9 mouse cellular contexts compared by ENCODE assay signal in genomic region chr9:72169231-72169630, GRCm38 (mm10). TPM values are rescaled to one million over a fixed set of nuclear protein-coding genes. Genes with fewer than 3 reads are reported as not detected.
DNase-seq lines count a peak whose midpoint lies in the region; ATAC-seq and TF ChIP-seq lines count a peak whose summit lies in the region.
"Had no signal": no experiment of that assay in that cellular context is flagged by ENCODE, and none has a peak within 500 bp of the region (broad histone marks: within the 10 kb centered on the region; RNA-seq: fewer than 3 reads in every experiment).

No protein-coding gene starts in this region.

- no peak for TF ChIP-seq EP300 in ES-Bruce4 (IDR thresholded peaks at IDR 0.05; ENCODE audit: insufficient read depth, low read depth, low read length)

- no peaks in the 10 kb centered on the region for H3K36me3 ChIP-seq in heart, embryonic 11.5 days (ENCODE audit: control insufficient read depth, insufficient read depth, low read length)
- no peaks in the 10 kb centered on the region for H3K36me3 ChIP-seq in ES-Bruce4 (ENCODE audit: control insufficient read depth, insufficient read depth, low read length, poor library complexity, severe bottlenecking)
- H3K36me3 ChIP-seq in forebrain, embryonic 15.5 days = no peaks in the 10 kb centered on the region
- no peaks in the 10 kb centered on the region for H3K36me3 ChIP-seq in liver, embryonic 16.5 days (ENCODE audit: control insufficient read depth, insufficient read depth)

- H3K4me1 ChIP-seq in heart, embryonic 11.5 days (ENCODE audit: control insufficient read depth, insufficient read depth, low read length) = peaks cover 6% of the 10 kb centered on the region
- H3K4me1 ChIP-seq in ES-Bruce4 (ENCODE audit: control insufficient read depth, insufficient read depth, low read length) = peaks cover 2% of the 10 kb centered on the region
- peaks cover 11% of the 10 kb centered on the region for H3K4me1 ChIP-seq in forebrain, embryonic 15.5 days
- peaks cover 8% of the 10 kb centered on the region; the same call in 1 of the 2 replicates for H3K4me1 ChIP-seq in liver, embryonic 16.5 days (ENCODE audit: control insufficient read depth, low read depth, low read length)

- H3K9me3 ChIP-seq in heart, embryonic 11.5 days (replicated peaks; ENCODE audit: control insufficient read depth, low read length) = no peaks in the 10 kb centered on the region
- no peaks in the 10 kb centered on the region for H3K9me3 ChIP-seq in ES-Bruce4 (replicated peaks; ENCODE audit: control insufficient read depth, insufficient read depth, low read length, poor library complexity, severe bottlenecking)
- no peaks in the 10 kb centered on the region for H3K9me3 ChIP-seq in forebrain, embryonic 15.5 days
- H3K9me3 ChIP-seq in liver, embryonic 16.5 days (replicated peaks; ENCODE audit: control insufficient read depth, low read length) = no peaks in the 10 kb centered on the region

- WGBS in heart, embryonic 11.5 days (ENCODE audit: insufficient replicate concordance) = 36% methylated on average over 5 of the region's 5 CpGs
- WGBS in forebrain, embryonic 15.5 days = 71% methylated on average over 5 of the region's 5 CpGs
- WGBS in liver, embryonic 16.5 days (ENCODE audit: insufficient replicate concordance) = 73% methylated on average over 5 of the region's 5 CpGs

- no peak for ATAC-seq in heart, embryonic 11.5 days (replicated peaks; ENCODE audit: insufficient number of reproducible peaks, low FRiP score, low TSS enrichment)
- no peak for ATAC-seq in forebrain, embryonic 15.5 days (replicated peaks)
- ATAC-seq in liver, embryonic 16.5 days (ENCODE audit: low read depth) = no peak

- intact Hi-C loops in gastrocnemius, postnatal 14 days (cut with DNase I; ENCODE audit: low total_unique reads) = no loop called here
- intact Hi-C loops in left cerebral cortex, postnatal 10 days (cut with DNase I) = no loop called here

- no peak for TF ChIP-seq CTCF in ES-Bruce4 (IDR thresholded peaks at IDR 0.05; ENCODE audit: low read depth, low read length)

- peak overlapping the region; percentile 70 for H3K9ac ChIP-seq in heart, embryonic 11.5 days (ENCODE audit: low read depth, low read length)
- H3K9ac ChIP-seq in ES-Bruce4 (ENCODE audit: low read depth, poor library complexity, severe bottlenecking) = peak overlapping the region; percentile 71
- no peak overlapping the region for H3K9ac ChIP-seq in forebrain, embryonic 15.5 days (replicated peaks)
- no peak overlapping the region for H3K9ac ChIP-seq in liver, embryonic 16.5 days (ENCODE audit: low read depth, low read length)

- no peak for TF ChIP-seq POLR2A in ES-Bruce4 (IDR thresholded peaks at IDR 0.05; ENCODE audit: insufficient read depth, low read length)

- H3K4me3 ChIP-seq in heart, embryonic 11.5 days (ENCODE audit: low read depth, low read length) = peak overlapping the region; percentile 37
- H3K4me3 ChIP-seq in ES-Bruce4 (ENCODE audit: low read depth, low read length) = no peak overlapping the region
- H3K4me3 ChIP-seq in forebrain, embryonic 15.5 days = no peak overlapping the region
- H3K4me3 ChIP-seq in liver, embryonic 16.5 days (ENCODE audit: low read depth, low read length) = no peak overlapping the region

- no peak for DNase-seq in heart, adult 9 months (ENCODE audit: low spot score in 2 of 2)
- no peak for DNase-seq in adrenal gland, postnatal 4 days (ENCODE audit: low spot score in 2 of 2)
- DNase-seq in gastrocnemius, postnatal 14 days = no peak
- no peak for DNase-seq in left cerebral cortex, postnatal 10 days (ENCODE audit: extremely low spot score in 1 of 2, low spot score in 2 of 2)
- DNase-seq: right cerebral cortex, postnatal 14 days had no signal

- peak overlapping the region; percentile 60 for H3K4me2 ChIP-seq in heart, embryonic 11.5 days
- peak overlapping the region; percentile 40; the same call in 1 of the 2 replicates for H3K4me2 ChIP-seq in forebrain, embryonic 15.5 days (replicated peaks)
- peak overlapping the region; percentile 63 for H3K4me2 ChIP-seq in liver, embryonic 16.5 days (ENCODE audit: low read depth, low read length)

- 0 out of 2 replicates have a peak overlapping the region, but pooled peaks have one; percentile 10 for H3K27ac ChIP-seq in heart, embryonic 11.5 days (ENCODE audit: low read depth, low read length)
- peak overlapping the region; percentile 53 for H3K27ac ChIP-seq in ES-Bruce4 (ENCODE audit: insufficient read depth, low read length)
- no peak overlapping the region for H3K27ac ChIP-seq in forebrain, embryonic 15.5 days (replicated peaks)
- H3K27ac ChIP-seq in liver, embryonic 16.5 days (ENCODE audit: low read length) = no peak overlapping the region

- H3K27me3 ChIP-seq in heart, embryonic 11.5 days (ENCODE audit: control insufficient read depth, insufficient read depth, low read length) = no peaks in the 10 kb centered on the region
- H3K27me3 ChIP-seq in ES-Bruce4 (ENCODE audit: control insufficient read depth, insufficient read depth, low read length, poor library complexity, severe bottlenecking) = no peaks in the 10 kb centered on the region
- no peaks in the 10 kb centered on the region for H3K27me3 ChIP-seq in forebrain, embryonic 15.5 days
- H3K27me3 ChIP-seq in liver, embryonic 16.5 days (ENCODE audit: control insufficient read depth, insufficient read depth, low read depth, low read length) = no peaks in the 10 kb centered on the region

RNA-seq across cellular contexts. Expression of gene Tcf12, which starts 57.6 kb away (rescaled TPM):
- polyA plus RNA-seq in heart, embryonic 11.5 days (2014; fragmentation: Nextera tagmentation; extraction: Ambion mirVana) = 47.3 and 51.8 TPM in 2 replicates
- 52.6 and 59.3 TPM in 2 replicates for polyA plus RNA-seq in ES-Bruce4 (2011; ENCODE audit: insufficient read depth, insufficient read length, low read depth, missing spikeins)
- 59.4 and 62.7 TPM in 2 replicates for polyA plus RNA-seq in forebrain, embryonic 15.5 days (2015; fragmentation: Nextera tagmentation; extraction: Ambion mirVana)
- 8.2 and 8.6 TPM in 2 replicates for polyA plus RNA-seq in liver, embryonic 16.5 days (2015; fragmentation: Nextera tagmentation; extraction: Ambion mirVana)
- 100 to 1,000 TPM; 120 TPM for total RNA-seq in adrenal gland, postnatal 4 days (2021)
- total RNA-seq in gastrocnemius, postnatal 14 days (2021) = 10 to 100 TPM; 42.9 to 48.7 TPM
- total RNA-seq in left cerebral cortex, postnatal 10 days (2021) = 10 to 100 TPM; 41.0 to 50.0 TPM

Comparison
In these comparisons a context has a peak if more than half of its experiments do, and no peak if none do; other contexts are left out.
1. H3K27ac ChIP-seq: peak in heart, embryonic 11.5 days (single experiment) and ES-Bruce4 (single experiment); none in forebrain, embryonic 15.5 days (single experiment) and liver, embryonic 16.5 days (single experiment).
2. H3K9ac ChIP-seq: peak in heart, embryonic 11.5 days (single experiment) and ES-Bruce4 (single experiment); none in forebrain, embryonic 15.5 days (single experiment) and liver, embryonic 16.5 days (single experiment).
3. Peak in every context shown above with its lines, with median percentiles within 50 percentile points of each other: H3K4me2 ChIP-seq.